Mouse (Mus musculus): Measurements from ENCODE around the gene Dlgap1. TPM values are rescaled to one million over a fixed set of nuclear protein-coding genes. Genes with fewer than 3 reads are reported as not detected.

Gene Dlgap1
- polyA plus RNA-seq, 1 experiment from 2014 or later, result 0.22 TPM

GRCm38 (mm10) chr17:70308364-70309231 lies 339.7 kb downstream of the Dlgap1 start:
- H3K27ac ChIP-seq (ENCODE audit: low read depth), result no peak overlapping the region
- H3K4me2 ChIP-seq (ENCODE audit: low read depth, low read length), result no peak overlapping the region
- no peak for ATAC-seq
- H3K36me3 ChIP-seq (replicated peaks; ENCODE audit: insufficient read depth, low read length), result no peaks in the 10 kb centered on the region
- WGBS (ENCODE audit: insufficient replicate concordance), result 75% methylated on average over 22 of the region's 22 CpGs
- H3K9ac ChIP-seq (replicated peaks), result no peak overlapping the region
- no peaks in the 10 kb centered on the region for H3K27me3 ChIP-seq (ENCODE audit: insufficient read depth, low read length)
- TF ChIP-seq EP300 (IDR thresholded peaks at IDR 0.05; ENCODE audit: low read depth), result no peak
- TF ChIP-seq CTCF (IDR thresholded peaks at IDR 0.05; ENCODE audit: low read depth), result no peak
- H3K9me3 ChIP-seq (ENCODE audit: low read length), result no peaks in the 10 kb centered on the region
- DNase-seq, result no peak
- H3K4me3 ChIP-seq (ENCODE audit: low read depth, low read length), result no peak overlapping the region
- H3K4me1 ChIP-seq (ENCODE audit: insufficient read depth), result no peaks in the 10 kb centered on the region

- Histone ChIP-seq H3K27me3 (ENCODE audit: insufficient read depth, low read length) (no peaks in the 10 kb centered on the region), H3K4me1 (ENCODE audit: insufficient read depth) (no peaks in the 10 kb centered on the region), H3K9ac (replicated peaks) (no peak overlapping the region), H3K4me2 (ENCODE audit: low read depth, low read length) (no peak overlapping the region), H3K4me3 (ENCODE audit: low read depth, low read length) (no peak overlapping the region), H3K27ac (ENCODE audit: low read depth) (no peak overlapping the region), H3K36me3 (replicated peaks; ENCODE audit: insufficient read depth, low read length) (no peaks in the 10 kb centered on the region), H3K9me3 (ENCODE audit: low read length) (no peaks in the 10 kb centered on the region)
- DNase-seq (no peak), ATAC-seq (no peak)
- TF ChIP-seq CTCF (IDR thresholded peaks at IDR 0.05; ENCODE audit: low read depth) (no peak), EP300 (IDR thresholded peaks at IDR 0.05; ENCODE audit: low read depth) (no peak)
- 69% methylated on average over 5 of the region's 5 CpGs for WGBS (ENCODE audit: insufficient replicate concordance)
These were observed 347.5 kb downstream of the Dlgap1 start for GRCm38 (mm10) chr17:70316327-70316726.

- no peak overlapping the region for H3K4me3 ChIP-seq (ENCODE audit: low read depth, low read length)
- no peak overlapping the region for H3K4me2 ChIP-seq (ENCODE audit: low read depth, low read length)
- no peak overlapping the region for H3K9ac ChIP-seq (replicated peaks)
- H3K4me1 ChIP-seq (ENCODE audit: insufficient read depth), result no peaks in the 10 kb centered on the region
- WGBS (ENCODE audit: insufficient replicate concordance), result 76% methylated on average over 7 of the region's 7 CpGs
- H3K27ac ChIP-seq (ENCODE audit: low read depth), result no peak overlapping the region
- ATAC-seq (no peak), DNase-seq (no peak)
- TF ChIP-seq EP300 (IDR thresholded peaks at IDR 0.05; ENCODE audit: low read depth), result no peak
- no peak for TF ChIP-seq CTCF (IDR thresholded peaks at IDR 0.05; ENCODE audit: low read depth)
- no peaks in the 10 kb centered on the region for H3K36me3 ChIP-seq (replicated peaks; ENCODE audit: insufficient read depth, low read length)
- no peaks in the 10 kb centered on the region for H3K27me3 ChIP-seq (ENCODE audit: insufficient read depth, low read length)
- H3K9me3 ChIP-seq (ENCODE audit: low read length), result no peaks in the 10 kb centered on the region
These were observed 348.9 kb downstream of the Dlgap1 start for GRCm38 (mm10) chr17:70317779-70318178.

- Histone ChIP-seq H3K9ac (replicated peaks) (no peak overlapping the region), H3K27ac (ENCODE audit: low read depth) (no peak overlapping the region), H3K4me2 (ENCODE audit: low read depth, low read length) (no peak overlapping the region), H3K4me3 (ENCODE audit: low read depth, low read length) (no peak overlapping the region), H3K27me3 (ENCODE audit: insufficient read depth, low read length) (no peaks in the 10 kb centered on the region), H3K4me1 (ENCODE audit: insufficient read depth) (no peaks in the 10 kb centered on the region), H3K9me3 (ENCODE audit: low read length) (no peaks in the 10 kb centered on the region), H3K36me3 (replicated peaks; ENCODE audit: insufficient read depth, low read length) (no peaks in the 10 kb centered on the region)
- ATAC-seq (no peak), DNase-seq (no peak)
- WGBS (ENCODE audit: insufficient replicate concordance), result 74% methylated on average over 6 of the region's 6 CpGs
- no peak for TF ChIP-seq EP300 (IDR thresholded peaks at IDR 0.05; ENCODE audit: low read depth)
- TF ChIP-seq CTCF (IDR thresholded peaks at IDR 0.05; ENCODE audit: low read depth), result no peak
These were observed 353.1 kb downstream of the Dlgap1 start for GRCm38 (mm10) chr17:70321976-70322375.

GRCm38 (mm10) chr17:70333440-70333839 lies 364.6 kb downstream of the Dlgap1 start:
- 72% methylated on average over 6 of the region's 6 CpGs for WGBS (ENCODE audit: insufficient replicate concordance)
- DNase-seq, result no peak
- Histone ChIP-seq H3K36me3 (replicated peaks; ENCODE audit: insufficient read depth, low read length) (no peaks in the 10 kb centered on the region), H3K4me3 (ENCODE audit: low read depth, low read length) (no peak overlapping the region), H3K4me1 (ENCODE audit: insufficient read depth) (no peaks in the 10 kb centered on the region), H3K4me2 (ENCODE audit: low read depth, low read length) (no peak overlapping the region), H3K27ac (ENCODE audit: low read depth) (no peak overlapping the region), H3K9ac (replicated peaks) (no peak overlapping the region), H3K27me3 (ENCODE audit: insufficient read depth, low read length) (no peaks in the 10 kb centered on the region), H3K9me3 (ENCODE audit: low read length) (no peaks in the 10 kb centered on the region)
- no peak for TF ChIP-seq CTCF (IDR thresholded peaks at IDR 0.05; ENCODE audit: low read depth)
- no peak for ATAC-seq

- Histone ChIP-seq H3K27ac (ENCODE audit: low read depth) (no peak overlapping the region), H3K9ac (replicated peaks) (no peak overlapping the region), H3K4me1 (ENCODE audit: insufficient read depth) (no peaks in the 10 kb centered on the region), H3K4me2 (ENCODE audit: low read depth, low read length) (no peak overlapping the region), H3K36me3 (replicated peaks; ENCODE audit: insufficient read depth, low read length) (no peaks in the 10 kb centered on the region), H3K9me3 (ENCODE audit: low read length) (no peaks in the 10 kb centered on the region), H3K27me3 (ENCODE audit: insufficient read depth, low read length) (no peaks in the 10 kb centered on the region), H3K4me3 (ENCODE audit: low read depth, low read length) (no peak overlapping the region)
- no peak for ATAC-seq
- TF ChIP-seq CTCF (IDR thresholded peaks at IDR 0.05; ENCODE audit: low read depth) (no peak), EP300 (IDR thresholded peaks at IDR 0.05; ENCODE audit: low read depth) (no peak)
- WGBS (ENCODE audit: insufficient replicate concordance), result 32% methylated on average over 3 of the region's 3 CpGs
- DNase-seq, result no peak
These were observed 365.3 kb downstream of the Dlgap1 start for GRCm38 (mm10) chr17:70334171-70334570.
